Mouse (Mus musculus): ENCODE data around the gene Enoph1. TPM values are rescaled to one million over a fixed set of nuclear protein-coding genes. Genes with fewer than 3 reads are reported as not detected.
A peak's percentile ranks its signal among the peaks of the same experiment; 100 is the strongest.

The Enoph1 gene
- polyA plus RNA-seq, 1 experiment from 2014 or later, result 62.8 TPM

DNA sequence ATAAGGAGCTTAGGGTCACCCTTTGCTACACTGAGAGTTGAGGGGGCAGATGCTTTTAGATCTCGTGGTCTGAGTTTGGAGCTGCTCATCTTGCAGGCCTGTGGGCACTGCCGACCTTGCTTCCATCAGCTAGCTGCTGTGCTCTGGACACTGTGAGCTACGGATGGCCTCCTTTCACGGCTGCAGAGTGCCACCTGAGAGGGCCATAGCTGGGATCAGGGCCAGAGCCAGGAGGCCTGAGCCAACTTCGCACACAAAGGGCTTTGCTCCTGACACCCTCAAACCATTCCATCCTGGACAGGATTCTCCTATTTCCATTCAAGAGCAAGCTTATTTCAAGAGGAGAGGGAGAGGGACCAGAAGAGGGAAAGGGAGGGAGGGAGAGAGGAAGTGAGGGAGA is 15.4 kb upstream of the Enoph1 start:
- Histone ChIP-seq H3K27ac (no peak overlapping the region), H3K4me3 (no peak overlapping the region), H3K36me3 (replicated peaks) (no peaks in the 10 kb centered on the region), H3K27me3 (ENCODE audit: poor library complexity, severe bottlenecking) (no peaks in the 10 kb centered on the region), H3K4me1 (no peaks in the 10 kb centered on the region), H3K9me3 (no peaks in the 10 kb centered on the region)
- WGBS, result 81% methylated on average over 5 of the region's 5 CpGs
- DNase-seq (ENCODE audit: extremely low spot score, low spot score), result no peak

DNA sequence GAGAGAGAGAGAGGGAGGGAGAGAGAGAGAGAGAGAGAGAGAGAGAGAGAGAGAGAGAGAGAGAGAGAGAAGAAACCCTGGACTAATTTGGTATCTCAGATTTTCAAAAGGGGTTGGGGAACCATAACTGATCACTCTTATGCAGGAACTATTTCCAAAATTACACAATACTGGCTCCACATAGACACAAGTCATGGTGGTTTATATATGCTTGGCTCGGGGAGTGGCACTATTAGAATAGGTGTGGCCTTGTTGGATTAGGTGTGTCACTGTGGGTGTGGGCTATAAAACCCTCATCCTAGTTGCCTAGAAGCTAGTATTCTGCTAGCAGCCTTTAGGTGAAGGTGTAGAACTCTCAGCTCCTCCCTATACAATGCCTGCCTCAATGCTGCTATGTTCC is 14.9 kb upstream of the Enoph1 start:
- H3K27me3 ChIP-seq (ENCODE audit: poor library complexity, severe bottlenecking), result no peaks in the 10 kb centered on the region
- H3K9me3 ChIP-seq, result no peaks in the 10 kb centered on the region
- WGBS, result 76% methylated on average over 1 of the region's 1 CpGs
- no peak overlapping the region for H3K27ac ChIP-seq
- H3K36me3 ChIP-seq (replicated peaks), result no peaks in the 10 kb centered on the region
- no peak overlapping the region for H3K4me3 ChIP-seq
- no peak for DNase-seq (ENCODE audit: extremely low spot score, low spot score)
- no peaks in the 10 kb centered on the region for H3K4me1 ChIP-seq

DNA sequence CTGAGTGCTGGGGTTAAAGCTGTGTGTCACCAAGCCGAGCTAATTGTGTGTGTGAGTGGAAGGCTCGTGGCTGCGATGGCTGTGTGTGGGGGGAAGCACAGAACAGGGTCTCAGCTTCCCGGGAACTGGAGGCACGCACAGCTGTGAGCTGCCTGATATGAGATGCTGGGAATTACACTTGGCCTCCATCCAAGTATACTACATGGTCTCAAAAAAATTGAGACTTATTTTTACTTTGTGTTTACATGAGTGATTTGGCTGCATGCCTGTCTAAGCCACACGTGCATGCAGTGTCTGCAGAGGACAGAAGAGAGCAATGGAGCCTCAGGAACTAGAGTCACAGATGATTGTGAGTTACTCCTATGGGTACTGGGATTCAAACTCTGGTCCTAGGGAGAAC is 9.7 kb upstream of the Enoph1 start:
- no peak overlapping the region for H3K27ac ChIP-seq

DNA sequence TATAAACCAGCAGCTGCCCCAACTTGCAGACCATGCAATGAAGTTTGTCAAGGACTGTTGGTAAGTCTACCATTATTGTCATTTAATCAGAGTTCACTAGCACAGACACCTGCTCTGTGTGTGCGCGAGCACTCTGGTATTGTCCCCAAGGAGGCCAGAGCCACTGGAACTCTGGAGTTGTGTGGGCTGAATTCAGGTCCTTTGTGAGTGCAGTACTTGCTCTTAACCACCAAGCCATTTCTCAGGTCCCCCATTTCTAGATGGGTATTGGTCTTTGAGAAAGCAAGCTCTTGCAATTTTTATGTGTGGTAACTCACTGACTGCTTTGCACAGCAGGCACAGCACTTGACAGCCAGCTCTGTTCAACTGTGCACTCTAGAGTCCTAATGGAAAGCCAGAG is 7.7 kb upstream of the Enoph1 start:
- WGBS, result 84% methylated on average over 2 of the region's 2 CpGs
- no peak for DNase-seq (ENCODE audit: extremely low spot score, low spot score)
- H3K27me3 ChIP-seq (ENCODE audit: poor library complexity, severe bottlenecking), result no peaks in the 10 kb centered on the region
- H3K4me3 ChIP-seq, result no peak overlapping the region
- peaks cover 65% of the 10 kb centered on the region for H3K36me3 ChIP-seq (replicated peaks)
- peaks cover 18% of the 10 kb centered on the region for H3K4me1 ChIP-seq
- no peaks in the 10 kb centered on the region for H3K9me3 ChIP-seq
- H3K27ac ChIP-seq, result no peak overlapping the region

More for the DNA sequence above, 9.7 kb upstream of the Enoph1 start:
- no peak for DNase-seq (ENCODE audit: extremely low spot score, low spot score)
- Histone ChIP-seq H3K4me3 (no peak overlapping the region), H3K36me3 (replicated peaks) (peaks cover 45% of the 10 kb centered on the region), H3K27me3 (ENCODE audit: poor library complexity, severe bottlenecking) (no peaks in the 10 kb centered on the region), H3K9me3 (no peaks in the 10 kb centered on the region), H3K4me1 (no peaks in the 10 kb centered on the region)
- WGBS, result 76% methylated on average over 6 of the region's 6 CpGs

DNA sequence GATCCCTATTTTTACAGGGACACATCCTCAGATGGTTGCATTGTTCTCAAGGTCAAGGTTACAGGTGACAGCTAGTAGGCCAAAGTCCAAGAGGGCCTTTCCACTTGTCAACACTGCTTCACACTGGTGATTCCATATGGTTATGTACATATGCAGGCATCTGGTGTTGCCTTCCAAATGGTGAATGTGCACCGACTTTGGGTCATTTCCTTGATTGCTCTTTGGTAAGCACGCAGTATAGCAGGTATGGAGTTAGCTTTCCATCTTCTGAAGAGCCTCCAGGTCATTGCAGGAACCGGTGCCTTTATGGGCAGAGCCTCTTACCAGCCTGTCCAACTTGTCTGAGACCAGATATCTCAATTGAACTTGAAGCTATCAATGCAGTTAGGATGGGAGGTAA is 7.1 kb upstream of the Enoph1 start:
- H3K36me3 ChIP-seq (replicated peaks), result peaks cover 70% of the 10 kb centered on the region
- 86% methylated on average over 3 of the region's 3 CpGs for WGBS

DNA sequence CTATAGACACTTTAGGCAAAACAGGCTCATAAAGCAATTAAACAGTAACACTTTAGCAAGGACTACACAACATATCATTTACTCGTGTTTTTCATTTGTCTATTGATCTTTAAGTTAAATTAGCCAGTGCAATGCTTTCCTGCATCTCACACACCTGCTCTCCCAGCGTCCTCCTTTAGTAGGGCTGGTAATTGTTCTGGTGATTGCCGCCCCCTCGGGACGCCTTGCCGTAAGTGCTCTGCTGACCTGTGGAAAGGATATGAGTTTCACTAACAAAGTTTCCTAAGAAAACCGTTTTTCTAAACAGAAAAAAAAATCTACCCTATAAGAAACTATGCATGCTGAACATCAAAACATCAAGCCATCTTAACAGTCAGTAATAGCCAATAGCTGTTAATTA is 3.8 kb upstream of the Enoph1 start:
- 78% methylated on average over 7 of the region's 7 CpGs for WGBS
- Histone ChIP-seq H3K9me3 (no peaks in the 10 kb centered on the region), H3K27me3 (ENCODE audit: poor library complexity, severe bottlenecking) (no peaks in the 10 kb centered on the region), H3K27ac (no peak overlapping the region), H3K4me3 (peak overlapping the region; percentile 97; the same call in 1 of the 2 replicates), H3K4me1 (peaks cover 29% of the 10 kb centered on the region), H3K36me3 (replicated peaks) (peaks cover 71% of the 10 kb centered on the region)
- no peak for DNase-seq (ENCODE audit: extremely low spot score, low spot score)

More for the DNA sequence above, 7.1 kb upstream of the Enoph1 start:
- Histone ChIP-seq H3K4me1 (peaks cover 22% of the 10 kb centered on the region), H3K27ac (no peak overlapping the region), H3K4me3 (no peak overlapping the region), H3K27me3 (ENCODE audit: poor library complexity, severe bottlenecking) (no peaks in the 10 kb centered on the region), H3K9me3 (no peaks in the 10 kb centered on the region)
- DNase-seq (ENCODE audit: extremely low spot score, low spot score), result peak; percentile 27

DNA sequence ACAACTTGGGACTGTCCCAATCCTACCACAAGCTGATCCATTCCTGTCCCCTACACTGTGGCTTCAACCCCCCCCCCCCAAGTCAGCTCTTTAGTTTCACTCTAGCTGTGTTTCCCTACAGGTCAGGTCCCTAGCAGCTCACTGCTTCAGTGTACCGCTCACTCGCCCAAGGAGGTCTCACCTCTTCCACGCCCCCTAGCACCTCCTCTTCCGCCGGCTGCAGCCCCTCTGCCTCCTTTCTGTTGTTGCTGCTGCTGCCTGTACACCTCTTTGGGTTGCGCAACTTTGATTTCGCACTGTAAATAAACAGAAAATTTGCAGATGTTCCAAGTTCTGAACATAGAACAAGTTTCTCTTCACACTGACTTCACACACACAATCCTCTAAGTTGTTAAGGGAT is 3.1 kb upstream of the Enoph1 start:
- peak overlapping the region; percentile 97 for H3K4me3 ChIP-seq
- H3K4me1 ChIP-seq, result peaks cover 37% of the 10 kb centered on the region
- DNase-seq (ENCODE audit: extremely low spot score, low spot score), result peak; percentile 45
- no peaks in the 10 kb centered on the region for H3K9me3 ChIP-seq
- H3K36me3 ChIP-seq (replicated peaks), result peaks cover 64% of the 10 kb centered on the region
- H3K27me3 ChIP-seq (ENCODE audit: poor library complexity, severe bottlenecking), result no peaks in the 10 kb centered on the region
- 43% methylated on average over 7 of the region's 7 CpGs for WGBS
- no peak overlapping the region for H3K27ac ChIP-seq

DNA sequence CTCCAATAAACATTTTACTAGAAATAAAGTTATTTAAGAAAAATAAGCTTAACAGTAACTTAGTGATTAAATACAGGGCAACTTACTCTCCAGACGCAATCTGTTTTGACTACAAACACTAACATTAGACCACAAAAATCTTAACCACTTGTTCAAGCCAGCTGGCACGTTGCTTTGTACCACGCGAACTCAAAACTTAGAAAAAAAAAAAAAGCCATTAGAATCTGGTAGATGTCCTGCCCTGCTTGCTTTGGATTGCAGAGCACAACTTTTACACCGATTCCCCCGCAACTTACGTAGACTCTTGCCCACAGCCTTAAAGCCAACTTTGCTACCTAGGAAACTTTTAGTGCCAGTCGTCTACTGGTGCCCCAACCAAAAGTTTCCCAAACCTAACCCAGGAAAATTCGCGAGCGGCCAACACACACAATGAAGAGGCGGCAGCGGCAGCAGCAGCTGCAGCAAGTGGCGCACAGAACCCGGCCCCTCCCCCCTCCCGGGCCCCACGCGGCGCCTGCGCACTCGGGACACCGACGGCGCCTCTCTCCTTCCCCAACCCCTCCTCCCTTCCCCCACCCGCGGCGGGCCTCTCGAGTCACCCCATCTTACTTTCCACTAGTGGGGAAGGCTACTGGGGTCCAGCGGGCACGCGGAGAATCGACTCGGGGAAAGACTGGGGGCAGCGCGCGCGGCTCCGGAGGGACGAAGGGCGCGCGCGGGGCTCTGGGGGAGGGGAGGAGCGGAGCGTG is 1.6 kb upstream of the Enoph1 start:
- Histone ChIP-seq H3K27ac (peak overlapping the region; percentile 100), H3K4me3 (peak overlapping the region; percentile 97), H3K4me1 (peaks cover 39% of the 10 kb centered on the region), H3K27me3 (ENCODE audit: poor library complexity, severe bottlenecking) (no peaks in the 10 kb centered on the region), H3K36me3 (replicated peaks) (peaks cover 64% of the 10 kb centered on the region), H3K9me3 (no peaks in the 10 kb centered on the region)
- WGBS, result under 1% methylated on average over 45 of the region's 45 CpGs
- DNase-seq (ENCODE audit: extremely low spot score, low spot score), result peak; percentile 88

DNA sequence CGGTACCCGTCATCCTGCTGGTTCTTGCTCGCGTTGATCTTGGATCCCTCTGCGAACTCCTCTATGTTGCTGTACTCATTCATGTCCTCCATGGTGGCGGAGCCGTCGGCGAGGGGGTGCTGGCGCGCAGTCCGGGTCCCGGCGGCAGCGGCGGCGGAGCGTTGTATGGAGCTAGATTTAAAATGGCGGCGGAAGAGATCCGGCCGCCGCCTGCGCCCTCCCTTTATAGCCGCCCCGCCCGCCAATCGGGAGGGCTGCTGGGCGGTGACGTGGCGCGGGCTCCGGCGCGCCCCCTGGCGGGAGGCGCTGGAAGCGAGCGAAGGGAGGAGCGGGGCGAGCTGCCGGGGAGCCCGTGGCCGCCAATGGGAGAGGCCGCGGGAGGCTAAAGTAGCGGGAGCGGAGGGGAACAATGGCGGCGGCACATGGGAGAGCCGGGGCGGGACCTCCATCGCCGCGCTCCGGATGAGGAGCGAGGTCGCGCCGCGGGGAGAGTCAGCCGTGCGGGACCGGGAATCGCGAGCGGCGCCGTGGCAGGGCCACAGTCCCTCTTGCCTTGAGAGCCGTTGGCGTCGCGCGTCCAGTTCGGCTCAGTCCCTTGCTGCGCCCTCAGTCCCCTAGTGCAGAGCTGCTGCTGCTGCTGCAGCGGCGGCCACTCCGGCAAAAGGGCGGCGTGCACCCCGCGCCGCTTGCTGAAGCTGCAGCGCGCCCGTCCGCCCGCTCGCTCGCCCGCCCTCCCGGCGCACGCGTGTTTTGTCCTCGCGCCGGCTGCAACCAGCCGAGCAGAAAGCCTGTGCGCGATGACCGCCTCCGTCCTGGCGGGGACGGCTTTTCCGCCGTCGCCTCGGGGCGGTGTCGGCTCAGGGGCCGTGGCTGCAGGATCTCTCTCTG is 827 bp upstream of the Enoph1 start:
- H3K27me3 ChIP-seq (ENCODE audit: poor library complexity, severe bottlenecking), result no peaks in the 10 kb centered on the region
- DNase-seq (ENCODE audit: extremely low spot score, low spot score), result peak; percentile 92
- under 1% methylated on average over 108 of the region's 113 CpGs for WGBS
- H3K36me3 ChIP-seq (replicated peaks), result peaks cover 61% of the 10 kb centered on the region
- H3K27ac ChIP-seq, result peak overlapping the region; percentile 100
- H3K9me3 ChIP-seq, result no peaks in the 10 kb centered on the region
- peak overlapping the region; percentile 97 for H3K4me3 ChIP-seq
- H3K4me1 ChIP-seq, result peaks cover 46% of the 10 kb centered on the region

DNA sequence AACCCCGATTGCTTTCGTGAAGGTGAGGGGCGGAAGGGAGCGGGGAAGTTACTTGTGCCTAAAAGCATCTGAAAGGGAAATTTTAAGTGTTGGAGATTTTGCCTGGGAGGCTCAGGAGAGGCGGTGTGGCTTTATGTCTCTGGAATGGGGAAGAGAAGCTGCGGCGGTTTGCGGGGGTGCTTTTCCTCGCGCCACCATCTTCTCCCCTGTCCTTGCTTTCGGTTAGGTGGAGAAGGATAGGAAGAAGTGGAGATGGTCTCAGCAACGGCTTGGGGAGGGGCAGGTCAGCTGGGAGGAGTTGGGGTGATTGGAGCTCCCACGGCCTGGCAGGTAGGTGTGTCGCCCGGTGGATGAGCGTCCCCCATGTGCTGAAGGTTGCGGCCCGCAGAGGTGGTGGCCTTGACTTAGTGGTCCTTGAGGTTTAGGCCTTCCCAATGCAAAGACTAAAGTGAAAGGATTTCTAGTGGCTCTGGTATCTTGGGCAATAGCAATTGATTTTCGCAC is 548 bp downstream of the Enoph1 start:
- DNase-seq (ENCODE audit: extremely low spot score, low spot score), result no peak
- peaks cover 48% of the 10 kb centered on the region for H3K36me3 ChIP-seq (replicated peaks)
- H3K4me1 ChIP-seq, result peaks cover 49% of the 10 kb centered on the region
- peak overlapping the region; percentile 100 for H3K27ac ChIP-seq
- H3K27me3 ChIP-seq (ENCODE audit: poor library complexity, severe bottlenecking), result no peaks in the 10 kb centered on the region
- 1% methylated on average over 19 of the region's 19 CpGs for WGBS
- no peaks in the 10 kb centered on the region for H3K9me3 ChIP-seq
- peak overlapping the region; percentile 97 for H3K4me3 ChIP-seq

DNA sequence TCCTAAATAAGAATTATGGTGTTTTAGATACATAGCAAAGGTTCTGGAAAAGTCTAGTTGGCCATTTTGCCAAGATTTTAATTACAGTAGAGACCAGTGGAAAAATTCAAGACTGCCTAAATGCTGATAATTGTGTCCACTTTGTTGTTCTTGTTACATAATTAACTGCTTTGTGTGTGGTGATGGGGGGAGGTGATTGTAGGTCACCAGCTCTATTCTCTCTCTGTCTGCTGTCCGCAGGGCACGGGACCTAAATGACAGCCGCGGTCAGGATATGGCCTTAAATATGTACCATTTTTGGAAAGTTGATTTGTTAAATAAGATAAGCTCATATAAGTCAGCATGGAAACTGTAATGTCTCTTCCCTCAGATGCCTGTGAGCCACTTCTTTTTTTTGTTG is 1.5 kb downstream of the Enoph1 start:
- H3K4me1 ChIP-seq, result peaks cover 43% of the 10 kb centered on the region
- H3K36me3 ChIP-seq (replicated peaks), result peaks cover 38% of the 10 kb centered on the region
- H3K9me3 ChIP-seq, result no peaks in the 10 kb centered on the region
- H3K27me3 ChIP-seq (ENCODE audit: poor library complexity, severe bottlenecking), result no peaks in the 10 kb centered on the region
- WGBS, result 65% methylated on average over 4 of the region's 4 CpGs
- H3K27ac ChIP-seq, result no peak overlapping the region
- DNase-seq (ENCODE audit: extremely low spot score, low spot score), result no peak
- peak overlapping the region; percentile 97 for H3K4me3 ChIP-seq

DNA sequence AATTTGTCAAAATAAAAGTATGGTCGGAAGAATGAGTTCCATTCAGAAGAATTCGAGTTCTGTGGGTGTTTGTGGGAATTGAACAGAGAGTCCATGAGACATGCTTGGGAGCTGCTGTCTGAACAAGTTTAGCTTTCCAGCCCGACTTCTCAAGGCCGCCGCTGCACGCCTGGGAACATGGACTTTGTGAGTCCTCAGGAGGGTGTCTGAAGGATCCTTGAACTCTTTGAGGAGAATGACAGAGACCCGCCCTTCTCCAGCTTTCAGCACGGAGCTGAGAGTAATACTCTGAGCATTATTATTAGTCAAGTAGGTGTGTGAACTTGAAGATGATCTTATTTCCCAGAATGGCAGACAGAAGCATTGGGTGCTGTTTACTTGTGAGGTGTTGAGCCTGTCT is 2.7 kb downstream of the Enoph1 start:
- H3K4me3 ChIP-seq, result no peak overlapping the region
- peaks cover 26% of the 10 kb centered on the region for H3K36me3 ChIP-seq (replicated peaks)
- 93% methylated on average over 8 of the region's 8 CpGs for WGBS
- no peaks in the 10 kb centered on the region for H3K27me3 ChIP-seq (ENCODE audit: poor library complexity, severe bottlenecking)
- H3K4me1 ChIP-seq, result peaks cover 43% of the 10 kb centered on the region
- no peak for DNase-seq (ENCODE audit: extremely low spot score, low spot score)
- H3K9me3 ChIP-seq, result no peaks in the 10 kb centered on the region
- no peak overlapping the region for H3K27ac ChIP-seq

DNA sequence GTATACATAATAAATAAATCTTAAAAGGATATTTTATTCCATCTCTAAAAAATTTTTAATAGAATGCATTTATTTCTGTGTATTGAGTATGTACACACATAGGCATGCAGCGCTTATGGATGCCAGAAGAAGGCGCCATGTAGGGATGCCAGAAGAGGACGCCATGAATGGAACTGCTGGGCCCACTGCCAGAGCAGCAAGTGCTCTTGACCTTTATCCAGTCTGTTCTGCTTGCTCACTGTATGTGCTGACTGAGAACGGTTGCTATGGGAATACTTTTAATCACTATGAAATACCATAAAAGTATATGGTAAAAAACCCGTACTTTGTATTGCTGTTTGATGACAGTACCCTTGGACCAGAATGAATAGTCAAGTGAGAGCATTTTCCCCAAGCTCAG is 3.6 kb downstream of the Enoph1 start:
- Histone ChIP-seq H3K4me3 (no peak overlapping the region), H3K36me3 (replicated peaks) (peaks cover 21% of the 10 kb centered on the region), H3K4me1 (peaks cover 51% of the 10 kb centered on the region), H3K9me3 (no peaks in the 10 kb centered on the region), H3K27me3 (ENCODE audit: poor library complexity, severe bottlenecking) (no peaks in the 10 kb centered on the region), H3K27ac (no peak overlapping the region)
- no peak for DNase-seq (ENCODE audit: extremely low spot score, low spot score)
- WGBS, result 95% methylated on average over 5 of the region's 5 CpGs
